Mouse (Mus musculus): ENCODE data around the gene Smyd4. TPM values are rescaled to one million over a fixed set of nuclear protein-coding genes. Genes with fewer than 3 reads are reported as not detected.

Gene Smyd4
- polyA plus RNA-seq, 1 experiment from 2014 or later, result 13.8 TPM

GRCm38 (mm10) chr11:75438804-75439203, 90.6 kb downstream of the Smyd4 start:
- no peaks in the 10 kb centered on the region for H3K4me1 ChIP-seq
- H3K4me3 ChIP-seq (replicated peaks), result no peak overlapping the region
- ATAC-seq (ENCODE audit: insufficient number of reproducible peaks, low FRiP score, low TSS enrichment, low read depth), result no peak
- no peak overlapping the region for H3K27ac ChIP-seq (replicated peaks)
- no peaks in the 10 kb centered on the region for H3K27me3 ChIP-seq
- WGBS, result 93% methylated on average over 3 of the region's 3 CpGs
- H3K4me2 ChIP-seq (replicated peaks), result no peak overlapping the region
- H3K9me3 ChIP-seq (replicated peaks), result no peaks in the 10 kb centered on the region; the same call in 1 of the 2 replicates
- no peak overlapping the region for H3K9ac ChIP-seq
- peaks cover 26% of the 10 kb centered on the region; the same call in 1 of the 2 replicates for H3K36me3 ChIP-seq

GRCm38 (mm10) chr11:75439363-75439762, 91.1 kb downstream of the Smyd4 start, which contains the start of gene Serpinf2:
TSS of gene Serpinf2 (minus strand) at chr11:75439591.
- Histone ChIP-seq H3K4me2 (replicated peaks) (no peak within 1 kb of the TSS), H3K9ac (no peak within 1 kb of the TSS), H3K27me3 (no peaks in the 10 kb centered on the region), H3K4me1 (no peaks in the 10 kb centered on the region), H3K27ac (replicated peaks) (no peak within 1 kb of the TSS), H3K4me3 (replicated peaks) (no peak within 1 kb of the TSS), H3K9me3 (replicated peaks) (no peaks in the 10 kb centered on the region), H3K36me3 (peaks cover 32% of the 10 kb centered on the region; the same call in 1 of the 2 replicates)
- ATAC-seq (ENCODE audit: insufficient number of reproducible peaks, low FRiP score, low TSS enrichment, low read depth), result no peak
- WGBS, result 88% methylated on average over 6 of the region's 6 CpGs

- Histone ChIP-seq H3K9me3 (replicated peaks) (no peaks in the 10 kb centered on the region), H3K4me1 (no peaks in the 10 kb centered on the region), H3K4me2 (replicated peaks) (no peak overlapping the region), H3K4me3 (replicated peaks) (no peak overlapping the region), H3K9ac (no peak overlapping the region), H3K27me3 (no peaks in the 10 kb centered on the region), H3K27ac (replicated peaks) (no peak overlapping the region), H3K36me3 (peaks cover 36% of the 10 kb centered on the region; the same call in 1 of the 2 replicates)
- WGBS, result 90% methylated on average over 3 of the region's 3 CpGs
- no peak for ATAC-seq (ENCODE audit: insufficient number of reproducible peaks, low FRiP score, low TSS enrichment, low read depth)
These were observed 91.7 kb downstream of the Smyd4 start for GRCm38 (mm10) chr11:75439951-75440350.

GRCm38 (mm10) chr11:75441034-75441433, 92.8 kb downstream of the Smyd4 start:
- 85% methylated on average over 7 of the region's 7 CpGs for WGBS
- ATAC-seq (ENCODE audit: insufficient number of reproducible peaks, low FRiP score, low TSS enrichment, low read depth), result no peak
- H3K27ac ChIP-seq (replicated peaks), result no peak overlapping the region
- H3K4me3 ChIP-seq (replicated peaks), result no peak overlapping the region
- peaks cover 47% of the 10 kb centered on the region for H3K36me3 ChIP-seq
- H3K4me2 ChIP-seq (replicated peaks), result no peak overlapping the region
- no peaks in the 10 kb centered on the region for H3K27me3 ChIP-seq
- no peaks in the 10 kb centered on the region for H3K9me3 ChIP-seq (replicated peaks)
- no peaks in the 10 kb centered on the region for H3K4me1 ChIP-seq
- H3K9ac ChIP-seq, result no peak overlapping the region

- 89% methylated on average over 16 of the region's 16 CpGs for WGBS
- peaks cover 51% of the 10 kb centered on the region for H3K36me3 ChIP-seq
These were observed 93.4 kb downstream of the Smyd4 start for GRCm38 (mm10) chr11:75441601-75442000.

GRCm38 (mm10) chr11:75443711-75444110, 95.5 kb downstream of the Smyd4 start:
- Histone ChIP-seq H3K27ac (replicated peaks) (no peak overlapping the region), H3K4me2 (replicated peaks) (no peak overlapping the region), H3K36me3 (peaks cover 70% of the 10 kb centered on the region), H3K9ac (no peak overlapping the region), H3K27me3 (no peaks in the 10 kb centered on the region), H3K4me1 (no peaks in the 10 kb centered on the region), H3K4me3 (replicated peaks) (no peak overlapping the region), H3K9me3 (replicated peaks) (no peaks in the 10 kb centered on the region)
- ATAC-seq (ENCODE audit: insufficient number of reproducible peaks, low FRiP score, low TSS enrichment, low read depth), result no peak
- WGBS, result 54% methylated on average over 8 of the region's 8 CpGs

More at GRCm38 (mm10) chr11:75441601-75442000, 93.4 kb downstream of the Smyd4 start:
- H3K27ac ChIP-seq (replicated peaks), result no peak overlapping the region
- no peak overlapping the region for H3K4me3 ChIP-seq (replicated peaks)
- H3K4me1 ChIP-seq, result no peaks in the 10 kb centered on the region
- no peaks in the 10 kb centered on the region for H3K27me3 ChIP-seq
- no peak overlapping the region for H3K9ac ChIP-seq
- no peak overlapping the region for H3K4me2 ChIP-seq (replicated peaks)
- no peaks in the 10 kb centered on the region for H3K9me3 ChIP-seq (replicated peaks)
- no peak for ATAC-seq (ENCODE audit: insufficient number of reproducible peaks, low FRiP score, low TSS enrichment, low read depth)

- peaks cover 59% of the 10 kb centered on the region for H3K36me3 ChIP-seq
- H3K27me3 ChIP-seq, result no peaks in the 10 kb centered on the region
- H3K4me1 ChIP-seq, result peaks cover 10% of the 10 kb centered on the region
- H3K4me3 ChIP-seq (replicated peaks), result no peak overlapping the region
- H3K27ac ChIP-seq (replicated peaks), result no peak overlapping the region
- no peak for ATAC-seq (ENCODE audit: insufficient number of reproducible peaks, low FRiP score, low TSS enrichment, low read depth)
- H3K4me2 ChIP-seq (replicated peaks), result no peak overlapping the region
- WGBS, result 80% methylated on average over 3 of the region's 3 CpGs
- no peaks in the 10 kb centered on the region for H3K9me3 ChIP-seq (replicated peaks)
- H3K9ac ChIP-seq, result no peak overlapping the region
These were observed 100.3 kb downstream of the Smyd4 start for GRCm38 (mm10) chr11:75448575-75448974.

- Histone ChIP-seq H3K4me1 (peaks cover 20% of the 10 kb centered on the region), H3K4me2 (replicated peaks) (no peak overlapping the region), H3K4me3 (replicated peaks) (no peak overlapping the region), H3K27me3 (no peaks in the 10 kb centered on the region), H3K9ac (no peak overlapping the region), H3K36me3 (peaks cover 49% of the 10 kb centered on the region), H3K9me3 (replicated peaks) (no peaks in the 10 kb centered on the region), H3K27ac (replicated peaks) (no peak overlapping the region)
- WGBS, result 78% methylated on average over 7 of the region's 7 CpGs
- ATAC-seq (ENCODE audit: insufficient number of reproducible peaks, low FRiP score, low TSS enrichment, low read depth), result no peak
These were observed 101.5 kb downstream of the Smyd4 start for GRCm38 (mm10) chr11:75449695-75450094.

GRCm38 (mm10) chr11:75450304-75450908, 102.2 kb downstream of the Smyd4 start:
- WGBS, result 87% methylated on average over 8 of the region's 8 CpGs
- Histone ChIP-seq H3K36me3 (peaks cover 42% of the 10 kb centered on the region), H3K27me3 (no peaks in the 10 kb centered on the region), H3K4me3 (replicated peaks) (no peak overlapping the region), H3K9ac (no peak overlapping the region), H3K4me2 (replicated peaks) (no peak overlapping the region), H3K4me1 (peaks cover 26% of the 10 kb centered on the region), H3K27ac (replicated peaks) (no peak overlapping the region), H3K9me3 (replicated peaks) (no peaks in the 10 kb centered on the region)
- no peak for ATAC-seq (ENCODE audit: insufficient number of reproducible peaks, low FRiP score, low TSS enrichment, low read depth)

GRCm38 (mm10) chr11:75450936-75451335, 102.7 kb downstream of the Smyd4 start:
- Histone ChIP-seq H3K9ac (no peak overlapping the region), H3K4me1 (peaks cover 26% of the 10 kb centered on the region), H3K9me3 (replicated peaks) (no peaks in the 10 kb centered on the region), H3K36me3 (peaks cover 37% of the 10 kb centered on the region), H3K4me3 (replicated peaks) (no peak overlapping the region), H3K4me2 (replicated peaks) (no peak overlapping the region), H3K27me3 (no peaks in the 10 kb centered on the region), H3K27ac (replicated peaks) (no peak overlapping the region)
- 87% methylated on average over 15 of the region's 15 CpGs for WGBS
- no peak for ATAC-seq (ENCODE audit: insufficient number of reproducible peaks, low FRiP score, low TSS enrichment, low read depth)

GRCm38 (mm10) chr11:75452081-75452480, 103.8 kb downstream of the Smyd4 start:
- no peak overlapping the region for H3K4me2 ChIP-seq (replicated peaks)
- peaks cover 26% of the 10 kb centered on the region for H3K4me1 ChIP-seq
- ATAC-seq (ENCODE audit: insufficient number of reproducible peaks, low FRiP score, low TSS enrichment, low read depth), result no peak
- H3K4me3 ChIP-seq (replicated peaks), result no peak overlapping the region
- H3K9ac ChIP-seq, result no peak overlapping the region
- H3K36me3 ChIP-seq, result peaks cover 27% of the 10 kb centered on the region
- no peak overlapping the region for H3K27ac ChIP-seq (replicated peaks)
- 86% methylated on average over 8 of the region's 8 CpGs for WGBS
- H3K9me3 ChIP-seq (replicated peaks), result no peaks in the 10 kb centered on the region
- H3K27me3 ChIP-seq, result no peaks in the 10 kb centered on the region
